Mouse (Mus musculus) hindbrain, embryonic 16.5 days (tissue): ENCODE measurements around the gene Pfkfb2. TPM values are rescaled to one million over a fixed set of nuclear protein-coding genes. Genes with fewer than 3 reads are reported as not detected.

ENCODE experiments used
- ATAC-seq: fragments of 200-750 bp; cut with Nextera tagmentation; 2 replicates; pipeline ENCODE4 v1.8.0; 2017; ENCODE audit warnings: moderate TSS enrichment, moderate library complexity
- H3K27ac ChIP-seq: fragments of 300-500 bp; sonication (generic); 2 replicates; pipeline ENCODE4 v1.5.1; 2014; ENCODE audit warnings: low read depth, mild to moderate bottlenecking, control low read depth, low read length, moderate library complexity
- H3K27me3 ChIP-seq: fragments of 300-500 bp; sonication (generic); replicated peaks from 2 replicates; pipeline ENCODE4 v1.6.1; 2014; ENCODE audit warnings: low read length; ENCODE audit not compliant: control insufficient read depth, insufficient read depth
- H3K36me3 ChIP-seq: fragments of 300-500 bp; sonication (generic); 2 replicates; pipeline ENCODE4 v1.6.1; 2014; ENCODE audit warnings: mild to moderate bottlenecking, low read length, moderate library complexity, mixed read lengths; ENCODE audit not compliant: control insufficient read depth, insufficient read depth
- H3K4me1 ChIP-seq: fragments of 300-500 bp; sonication (generic); 2 replicates; pipeline ENCODE4 v1.6.1; 2014; ENCODE audit warnings: low read depth, low read length; ENCODE audit not compliant: control insufficient read depth, insufficient read depth
- H3K4me2 ChIP-seq: fragments of 300-500 bp; sonication (generic); 2 replicates; pipeline ENCODE4 v1.6.1; 2014; ENCODE audit warnings: mild to moderate bottlenecking, low read length, control low read depth, moderate library complexity
- H3K4me3 ChIP-seq: fragments of 300-500 bp; sonication (generic); 2 replicates; pipeline ENCODE4 v1.5.1; 2014; ENCODE audit warnings: mild to moderate bottlenecking, low read length, control low read depth, moderate library complexity
- H3K9ac ChIP-seq: fragments of 300-500 bp; sonication (generic); 2 replicates; pipeline ENCODE4 v1.6.1; 2014; ENCODE audit warnings: low read depth, mild to moderate bottlenecking, control low read depth, low read length, moderate library complexity
- H3K9me3 ChIP-seq: fragments of 300-500 bp; sonication (generic); 2 replicates; pipeline ENCODE4 v1.6.1; 2014; ENCODE audit warnings: mild to moderate bottlenecking, low read length, moderate library complexity; ENCODE audit not compliant: control insufficient read depth
- WGBS: fragments of 180-500 bp; shearing (Covaris S2); extraction: QIAGEN DNeasy Blood & Tissue Kit; methylation state at CpG from one replicate; pipeline ENCODE4 v1.1.7; 2014; 5-methylcytosine and 5-hydroxymethylcytosine counted together
- polyA plus RNA-seq: library from polyadenylated mRNA; unstranded; fragments of >200 nt; fragmentation: Nextera tagmentation; extraction: Ambion mirVana; gene quantifications from 2 replicates; pipeline ENCODE4 v1.2.1, GENCODE M21; 2015

The Pfkfb2 gene
- 17.6 and 21.0 TPM in 2 replicates for polyA plus RNA-seq

- WGBS = 87% methylated on average over 2 of the region's 2 CpGs
- ATAC-seq = no peak
- no peaks in the 10 kb centered on the region for H3K4me1 ChIP-seq
- H3K27ac ChIP-seq = no peak within 1 kb of the TSS
- H3K9ac ChIP-seq = no peak within 1 kb of the TSS
- H3K4me3 ChIP-seq = no peak within 1 kb of the TSS
- no peaks in the 10 kb centered on the region for H3K36me3 ChIP-seq
- no peaks in the 10 kb centered on the region for H3K27me3 ChIP-seq
- H3K4me2 ChIP-seq = no peak within 1 kb of the TSS
- no peaks in the 10 kb centered on the region for H3K9me3 ChIP-seq
These were observed at the start of gene Pfkfb2 for GRCm38 (mm10) chr1:130729153-130729552. Gene Pfkfb2 (minus strand): TSS chr1:130729253.

DNA sequence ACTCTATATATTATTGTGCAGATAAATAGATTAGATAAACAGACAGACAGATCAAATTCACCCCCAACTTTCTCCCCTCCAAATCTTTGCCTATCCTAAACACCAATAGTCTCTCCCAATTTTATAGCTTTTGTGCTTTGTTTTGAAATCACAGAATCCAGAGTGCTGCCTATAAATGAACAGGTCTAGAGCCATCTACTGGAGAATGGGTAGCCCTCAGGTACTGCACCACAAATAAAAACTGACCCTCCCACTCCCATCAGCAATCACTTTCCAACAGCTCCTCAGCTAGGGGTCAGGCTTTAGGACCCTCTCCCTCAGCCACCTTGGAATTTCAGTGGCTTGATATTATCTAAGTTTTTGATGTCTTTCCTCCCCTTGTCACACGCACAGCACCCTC, 47.6 kb upstream of the Pfkfb2 start:
- H3K9ac ChIP-seq = no peak overlapping the region
- no peak for ATAC-seq
- no peaks in the 10 kb centered on the region for H3K9me3 ChIP-seq
- H3K27ac ChIP-seq = no peak overlapping the region
- no peaks in the 10 kb centered on the region for H3K36me3 ChIP-seq
- H3K4me3 ChIP-seq = no peak overlapping the region
- H3K4me2 ChIP-seq = no peak overlapping the region
- no peaks in the 10 kb centered on the region for H3K4me1 ChIP-seq
- WGBS = 71% methylated on average over 1 of the region's 1 CpGs
- no peaks in the 10 kb centered on the region for H3K27me3 ChIP-seq

DNA sequence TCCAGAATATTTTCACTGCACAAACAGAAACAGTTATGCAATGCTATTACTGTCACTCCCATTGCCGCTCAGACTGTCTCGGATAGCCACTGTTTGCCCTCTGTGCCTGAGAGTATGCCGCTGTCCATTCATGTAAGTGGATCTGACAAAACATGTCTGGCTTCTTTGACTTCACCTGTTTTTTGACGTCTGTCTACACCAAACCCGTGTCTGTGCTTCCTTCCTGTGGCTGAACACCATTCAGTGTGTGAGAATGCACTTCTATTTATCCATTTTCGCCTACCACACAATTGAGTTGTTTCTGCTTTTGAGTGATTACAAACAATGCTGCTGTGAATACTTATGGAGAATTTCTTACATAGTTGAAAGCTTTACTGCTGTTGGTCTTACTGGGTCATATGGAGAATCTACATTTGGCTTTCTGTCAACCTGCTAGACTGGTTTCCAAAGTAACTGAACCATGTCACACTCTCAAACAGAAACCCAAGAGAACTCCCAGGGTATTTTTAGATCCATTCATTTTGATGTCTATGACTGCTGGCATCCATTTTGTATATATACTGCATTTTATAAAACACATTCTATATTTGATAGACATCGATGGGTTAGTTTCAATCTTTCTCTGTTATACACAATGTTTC, 46.8 kb upstream of the Pfkfb2 start:
- no peak for ATAC-seq
- Histone ChIP-seq H3K36me3 (no peaks in the 10 kb centered on the region), H3K9me3 (no peaks in the 10 kb centered on the region), H3K27ac (no peak overlapping the region), H3K9ac (no peak overlapping the region), H3K4me2 (no peak overlapping the region), H3K27me3 (no peaks in the 10 kb centered on the region), H3K4me1 (no peaks in the 10 kb centered on the region), H3K4me3 (no peak overlapping the region)
- 85% methylated on average over 7 of the region's 7 CpGs for WGBS

- ATAC-seq = no peak
- 40% methylated on average over 2 of the region's 2 CpGs for WGBS
These were observed 46.2 kb upstream of the Pfkfb2 start for GRCm38 (mm10) chr1:130775234-130775633.

DNA sequence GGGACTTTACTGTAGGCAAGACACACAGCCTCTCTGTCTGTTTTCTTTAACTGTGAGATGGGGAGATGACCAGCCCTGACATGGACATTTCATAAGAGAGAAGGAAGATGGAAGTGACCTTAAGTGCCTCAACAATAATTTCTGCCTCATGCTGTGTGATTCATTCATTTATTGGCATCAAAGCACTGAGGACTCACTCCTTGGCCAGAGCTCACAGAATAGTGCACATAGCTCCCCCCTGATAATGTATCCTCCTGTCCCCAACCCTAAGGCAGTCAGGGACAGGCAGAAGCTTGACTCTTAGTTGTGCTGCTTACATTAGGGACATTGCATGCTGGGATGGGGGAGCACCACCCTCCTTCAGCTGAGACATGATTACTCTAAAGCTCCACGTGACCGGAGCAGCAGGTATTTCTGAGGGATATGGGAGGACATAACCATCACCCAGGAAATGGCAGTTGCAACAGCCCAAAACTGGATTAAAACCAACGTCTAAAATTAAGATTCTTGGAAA, 42.0 kb upstream of the Pfkfb2 start:
- H3K9me3 ChIP-seq = no peaks in the 10 kb centered on the region
- H3K27ac ChIP-seq = no peak overlapping the region
- no peak overlapping the region for H3K4me2 ChIP-seq
- no peak for ATAC-seq
- H3K9ac ChIP-seq = no peak overlapping the region
- no peaks in the 10 kb centered on the region for H3K27me3 ChIP-seq
- WGBS = 79% methylated on average over 3 of the region's 3 CpGs
- H3K4me3 ChIP-seq = no peak overlapping the region
- H3K36me3 ChIP-seq = no peaks in the 10 kb centered on the region
- no peaks in the 10 kb centered on the region for H3K4me1 ChIP-seq

More at GRCm38 (mm10) chr1:130775234-130775633, 46.2 kb upstream of the Pfkfb2 start:
- no peak overlapping the region for H3K9ac ChIP-seq
- H3K9me3 ChIP-seq = no peaks in the 10 kb centered on the region
- no peak overlapping the region for H3K4me2 ChIP-seq
- no peak overlapping the region for H3K4me3 ChIP-seq
- H3K27ac ChIP-seq = no peak overlapping the region
- no peaks in the 10 kb centered on the region for H3K27me3 ChIP-seq
- no peaks in the 10 kb centered on the region for H3K36me3 ChIP-seq
- no peaks in the 10 kb centered on the region for H3K4me1 ChIP-seq

DNA sequence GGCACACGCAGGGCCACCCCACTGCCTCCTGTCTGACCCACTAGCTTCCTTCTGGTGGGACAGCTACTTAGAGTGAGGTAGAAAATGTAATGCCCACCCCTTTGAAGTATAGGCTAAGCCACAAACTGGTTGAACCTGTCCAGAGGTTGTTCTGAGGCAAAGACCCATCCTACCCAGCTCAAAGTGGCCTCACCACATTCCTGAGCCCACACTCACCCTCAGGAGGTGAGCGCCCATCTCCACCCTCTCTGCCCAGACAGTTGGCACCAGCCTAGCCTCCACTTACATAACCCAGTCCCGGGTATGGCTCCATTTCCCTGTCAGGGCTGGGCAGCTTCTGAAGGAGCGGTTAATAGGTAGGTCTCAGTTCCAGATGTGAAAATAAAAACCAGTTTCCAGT, 41.4 kb upstream of the Pfkfb2 start:
- no peak for ATAC-seq
- Histone ChIP-seq H3K9me3 (no peaks in the 10 kb centered on the region), H3K4me3 (no peak overlapping the region), H3K36me3 (no peaks in the 10 kb centered on the region), H3K4me1 (no peaks in the 10 kb centered on the region), H3K27ac (no peak overlapping the region), H3K27me3 (no peaks in the 10 kb centered on the region), H3K9ac (no peak overlapping the region), H3K4me2 (no peak overlapping the region)
- WGBS = 84% methylated on average over 4 of the region's 4 CpGs

DNA sequence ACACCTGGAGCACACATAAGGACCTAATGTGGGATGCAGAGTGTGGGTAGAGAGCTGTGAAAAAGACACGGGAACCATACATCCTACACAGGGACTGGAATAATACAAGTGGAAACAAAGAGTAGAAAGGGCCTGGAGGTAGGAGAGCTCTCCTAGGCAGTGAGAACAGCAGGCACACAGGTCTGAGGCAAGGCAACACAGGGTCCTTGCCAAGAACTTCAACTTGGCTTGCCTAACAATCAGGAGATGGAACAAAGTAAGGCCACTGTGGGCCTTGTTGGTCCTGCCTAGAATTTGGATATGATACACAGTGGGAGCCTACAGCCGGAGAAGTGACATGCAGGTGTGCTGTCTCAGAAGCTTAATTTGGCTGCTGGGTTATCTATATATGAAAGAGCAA, 40.9 kb upstream of the Pfkfb2 start:
- Histone ChIP-seq H3K36me3 (no peaks in the 10 kb centered on the region), H3K4me1 (no peaks in the 10 kb centered on the region), H3K27ac (no peak overlapping the region), H3K9me3 (no peaks in the 10 kb centered on the region), H3K9ac (no peak overlapping the region), H3K27me3 (no peaks in the 10 kb centered on the region), H3K4me3 (no peak overlapping the region), H3K4me2 (no peak overlapping the region)
- ATAC-seq = no peak
- 88% methylated on average over 2 of the region's 2 CpGs for WGBS

DNA sequence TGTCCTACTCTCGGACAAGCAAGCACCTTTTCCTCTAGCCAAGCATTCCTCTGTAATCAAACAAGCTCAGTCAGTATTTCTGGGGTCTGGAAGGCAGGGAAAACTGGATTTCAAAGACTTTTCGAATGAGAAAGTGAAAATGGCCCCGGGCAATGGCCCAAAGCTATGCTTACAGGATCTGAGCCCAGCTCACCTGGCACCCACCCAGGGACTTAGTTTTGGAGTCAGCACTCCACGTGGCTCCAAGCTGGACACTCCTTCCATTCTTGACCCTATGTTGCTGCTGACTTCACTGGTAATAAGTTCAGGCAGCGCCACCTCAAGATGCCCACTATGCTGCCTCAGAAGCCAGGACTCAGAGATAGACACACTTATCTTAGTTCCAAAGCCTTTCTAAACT, 38.0 kb upstream of the Pfkfb2 start:
- H3K27me3 ChIP-seq = no peaks in the 10 kb centered on the region
- no peak for ATAC-seq

GRCm38 (mm10) chr1:130764027-130764461, 35.0 kb upstream of the Pfkfb2 start:
- H3K27me3 ChIP-seq = no peaks in the 10 kb centered on the region
- no peak overlapping the region for H3K27ac ChIP-seq
- H3K4me2 ChIP-seq = no peak overlapping the region
- ATAC-seq = no peak
- WGBS = 91% methylated on average over 12 of the region's 12 CpGs
- no peaks in the 10 kb centered on the region for H3K36me3 ChIP-seq
- H3K9me3 ChIP-seq = no peaks in the 10 kb centered on the region
- no peaks in the 10 kb centered on the region for H3K4me1 ChIP-seq
- H3K4me3 ChIP-seq = no peak overlapping the region
- H3K9ac ChIP-seq = no peak overlapping the region

More for the DNA sequence above, 38.0 kb upstream of the Pfkfb2 start:
- 84% methylated on average over 5 of the region's 5 CpGs for WGBS
- Histone ChIP-seq H3K4me2 (no peak overlapping the region), H3K9me3 (no peaks in the 10 kb centered on the region), H3K9ac (no peak overlapping the region), H3K4me1 (no peaks in the 10 kb centered on the region), H3K27ac (no peak overlapping the region), H3K36me3 (no peaks in the 10 kb centered on the region), H3K4me3 (no peak overlapping the region)
